Mouse (Mus musculus): Measurements from ENCODE around the gene Gm12248. TPM values are rescaled to one million over a fixed set of nuclear protein-coding genes. Genes with fewer than 3 reads are reported as not detected.
"Not testable (repeated sequence)": the region's sequence is repeated elsewhere in the genome, so short reads cannot be mapped to it uniquely, and the experiment has no call there.

Gm12248 gene
- total RNA-seq, 2 experiments from 2014 or later = not detected

GRCm38 (mm10) chr11:58102581-58103343 lies 9.8 kb upstream of the Gm12248 start:
- DNase-seq = no peak

GRCm38 (mm10) chr11:58102146-58102545 lies 9.2 kb upstream of the Gm12248 start:
- no peak for DNase-seq

DNA sequence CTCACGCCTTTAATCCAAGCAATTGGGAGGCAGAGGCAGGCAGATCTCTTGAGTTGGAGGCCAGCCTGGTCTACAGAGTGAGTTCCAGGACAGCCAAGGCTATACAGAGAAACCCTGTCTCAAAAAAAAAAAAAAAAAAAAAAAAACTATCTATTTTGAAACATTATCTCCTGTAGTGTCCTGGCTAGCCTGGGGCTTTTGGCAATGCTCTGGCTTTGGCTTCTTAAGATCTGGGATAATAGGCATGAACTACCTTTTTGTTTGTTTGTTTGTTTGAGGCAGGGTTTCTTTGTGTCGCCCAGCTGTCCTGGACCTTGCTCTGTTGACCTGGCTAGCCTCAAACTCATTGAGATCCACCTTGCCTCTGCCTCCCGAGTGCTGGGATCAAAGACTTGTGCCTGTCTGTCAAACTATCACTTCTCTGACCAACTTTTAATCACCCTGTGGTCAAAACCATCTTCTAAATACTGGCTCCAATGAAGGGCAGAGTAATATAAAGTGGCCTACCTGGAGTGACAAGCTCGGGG lies 8.3 kb upstream of the Gm12248 start:
- DNase-seq = no peak

GRCm38 (mm10) chr11:58100006-58100405 lies 7.1 kb upstream of the Gm12248 start:
- no peak for DNase-seq

DNA sequence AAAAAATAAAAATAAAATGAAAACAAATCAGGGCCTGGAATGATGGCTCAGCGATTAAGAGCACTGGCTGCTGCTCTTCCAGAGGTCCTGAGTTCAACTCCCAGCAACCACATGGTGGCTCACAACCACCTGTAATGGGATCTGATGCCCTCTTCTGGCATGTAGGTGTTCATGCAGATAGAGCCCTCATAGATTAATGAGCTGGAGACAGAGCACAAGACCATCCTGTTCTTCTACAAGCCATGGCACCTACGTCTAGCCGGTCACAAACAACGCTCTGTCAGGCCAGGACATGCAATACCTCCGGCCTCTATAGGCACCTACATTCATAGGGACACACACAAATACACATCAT lies 5.4 kb upstream of the Gm12248 start:
- not testable (repeated sequence) for DNase-seq

DNA sequence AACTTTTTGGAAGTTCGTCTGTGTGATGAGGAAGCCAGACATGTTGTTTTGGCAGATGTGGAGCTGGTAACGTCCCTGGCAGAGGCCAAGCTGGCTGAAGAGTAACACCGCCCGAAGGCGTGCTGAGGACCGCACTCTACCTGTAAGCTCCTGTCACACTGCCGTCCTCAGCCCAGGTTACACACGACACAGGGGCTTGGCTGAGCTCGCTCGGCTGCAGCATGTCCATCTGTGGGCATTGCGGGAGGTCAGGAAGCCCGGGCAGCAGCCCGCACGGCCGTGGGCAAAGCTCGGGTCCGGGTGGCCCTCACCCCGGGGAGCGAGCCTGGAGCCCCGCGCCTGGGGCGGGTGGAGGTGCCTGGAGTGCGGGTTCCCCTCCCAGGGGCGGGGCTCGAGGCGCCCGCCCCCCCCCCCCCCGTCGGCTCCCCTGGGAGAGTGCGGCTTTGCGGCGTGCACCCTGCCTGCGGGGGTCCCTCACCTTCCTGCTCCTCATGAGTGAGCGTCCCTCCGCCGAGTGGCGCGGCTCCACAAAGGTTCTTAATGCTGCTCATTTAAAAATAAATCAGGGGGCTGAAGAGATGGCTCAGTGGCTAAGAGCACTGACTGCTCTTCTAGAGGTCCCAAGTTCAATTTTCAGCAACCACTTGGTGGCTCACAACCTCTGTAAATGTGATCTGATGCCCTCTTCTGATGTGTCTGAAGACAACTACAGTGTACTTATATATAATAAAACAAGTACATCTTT lies 4.9 kb upstream of the Gm12248 start:
- peak; percentile 26 for DNase-seq

GRCm38 (mm10) chr11:58096821-58097620 lies 4.1 kb upstream of the Gm12248 start:
- DNase-seq = peak; percentile 34

DNA sequence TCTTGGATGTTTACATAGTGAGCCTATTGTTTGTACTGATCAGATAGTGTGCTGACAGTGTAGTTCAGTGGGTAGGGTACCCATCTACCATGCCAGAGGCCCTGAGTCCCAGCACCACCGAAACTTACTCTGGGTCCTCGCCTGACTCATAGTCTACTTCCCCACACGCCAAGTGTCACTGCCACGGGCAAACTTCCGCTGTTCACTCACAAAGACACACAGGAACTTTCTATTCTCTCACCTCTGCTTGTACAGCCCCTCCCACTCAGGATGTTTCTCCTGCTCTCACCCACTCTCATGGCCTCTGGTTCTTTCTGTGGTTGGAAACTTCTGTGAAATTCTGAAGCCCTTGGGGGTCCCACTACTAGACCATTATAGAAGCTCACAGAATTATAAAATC lies 3.2 kb upstream of the Gm12248 start:
- DNase-seq = no peak

DNA sequence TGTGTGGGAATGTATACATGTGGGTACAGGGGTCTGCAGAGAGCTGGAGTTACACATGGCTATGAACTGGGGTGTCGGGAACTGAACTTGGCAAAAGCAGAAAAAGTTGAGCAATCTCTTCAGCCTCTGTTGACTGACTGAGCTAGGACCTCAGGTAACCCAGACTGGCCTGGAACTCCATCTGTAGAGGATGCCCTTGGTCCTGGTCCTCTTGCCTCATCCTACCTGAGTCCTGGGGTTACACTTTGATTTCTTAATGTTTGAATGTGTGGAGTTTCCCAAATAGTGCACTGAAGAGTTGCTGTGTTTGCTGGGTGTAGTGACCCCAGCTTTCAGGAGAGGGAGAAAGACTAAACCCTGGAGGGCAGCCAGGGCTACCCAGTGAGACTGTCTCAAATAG lies 2.6 kb upstream of the Gm12248 start:
- no peak for DNase-seq

- DNase-seq = no peak
These were observed 1.8 kb upstream of the Gm12248 start for GRCm38 (mm10) chr11:58094766-58095165.

- no peak for DNase-seq
These were observed 393 bp downstream of the Gm12248 start for GRCm38 (mm10) chr11:58092541-58092940.

- DNase-seq = no peak
These were observed 11.2 kb downstream of the Gm12248 start for GRCm38 (mm10) chr11:58081716-58082115.

DNA sequence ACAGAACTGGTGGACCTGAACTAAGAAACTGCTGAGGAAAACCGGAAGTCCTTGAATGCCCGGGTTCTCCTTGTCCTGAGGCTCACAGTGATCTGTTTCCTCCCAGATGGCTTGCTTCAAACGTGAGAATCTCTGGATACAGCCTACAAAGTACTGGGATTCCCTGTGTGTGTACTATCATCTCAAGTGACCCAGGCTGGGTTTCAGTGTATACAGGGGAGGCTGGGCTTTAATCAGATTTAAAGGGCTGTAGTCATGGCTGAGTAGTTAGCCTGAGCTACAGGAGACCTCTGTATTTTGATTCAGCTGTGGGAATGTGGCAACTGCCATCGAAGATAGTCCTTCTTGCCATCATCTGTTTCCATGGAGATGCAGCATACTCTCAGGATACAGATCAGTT lies 15.7 kb downstream of the Gm12248 start:
- DNase-seq = no peak

DNA sequence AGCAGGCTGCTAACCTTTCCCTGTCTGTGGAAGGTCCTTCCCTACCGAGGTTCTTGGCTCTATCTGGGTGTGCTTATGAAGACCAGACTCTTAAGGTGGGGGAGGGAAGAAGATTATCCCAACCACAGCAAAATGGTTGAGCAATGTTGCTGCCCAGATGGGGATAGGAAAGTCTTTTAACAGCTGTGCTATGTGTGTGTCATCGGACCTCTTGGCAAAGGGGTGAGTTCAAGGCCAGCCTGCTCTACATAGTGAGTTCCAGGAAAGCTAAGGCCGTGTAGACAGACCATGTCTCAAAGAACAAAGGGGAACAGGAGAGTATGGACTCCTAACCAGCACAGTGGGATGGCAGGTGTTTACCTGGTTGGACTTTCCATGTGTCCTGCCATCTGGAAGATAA lies 20.0 kb downstream of the Gm12248 start:
- no peak for DNase-seq

GRCm38 (mm10) chr11:58065025-58065424 lies 27.9 kb downstream of the Gm12248 start:
- DNase-seq = no peak

DNA sequence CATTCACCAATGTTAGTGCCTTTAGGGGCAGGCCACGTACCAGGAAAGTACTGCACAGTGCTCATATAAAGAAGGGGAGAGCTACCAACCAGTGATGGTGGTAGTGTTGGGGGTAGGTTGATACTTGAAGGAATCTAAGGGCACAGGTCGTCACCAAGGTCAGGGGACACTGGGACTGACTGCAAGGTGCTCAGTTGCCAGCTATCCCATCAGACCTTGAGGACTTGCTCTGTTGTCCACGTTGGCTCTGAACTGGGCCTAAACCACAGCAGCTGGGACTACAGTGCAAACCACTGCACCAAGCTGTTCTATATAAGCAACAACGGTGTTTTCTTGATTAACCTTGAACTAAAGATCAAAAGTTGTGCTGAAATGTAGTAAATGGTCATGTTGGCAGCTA lies 30.3 kb downstream of the Gm12248 start:
- DNase-seq = no peak

- DNase-seq = not testable (repeated sequence)
These were observed 31.7 kb downstream of the Gm12248 start for GRCm38 (mm10) chr11:58061218-58061617.

GRCm38 (mm10) chr11:58059752-58060151 lies 33.2 kb downstream of the Gm12248 start:
- peak; percentile 52 for DNase-seq

DNA sequence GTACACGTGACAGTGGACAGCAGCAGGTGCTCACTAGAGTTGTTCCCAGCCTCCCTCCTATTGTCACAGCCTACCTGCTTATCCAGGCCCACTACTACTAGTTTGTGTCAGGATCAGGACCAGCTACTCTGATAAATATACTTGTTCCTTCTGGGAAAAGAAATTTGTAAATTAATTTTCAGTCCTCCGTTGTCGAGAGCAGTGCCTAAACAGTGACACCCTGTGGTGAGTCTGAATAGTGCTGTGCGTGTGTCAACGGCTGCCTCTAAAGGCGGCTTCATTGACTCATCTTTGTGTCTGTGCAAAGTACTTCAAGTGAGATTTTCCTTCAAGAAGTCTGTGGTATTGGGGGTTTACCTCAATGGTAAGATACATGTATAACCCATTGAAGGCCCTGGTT lies 35.5 kb downstream of the Gm12248 start:
- DNase-seq = peak; percentile 68

DNA sequence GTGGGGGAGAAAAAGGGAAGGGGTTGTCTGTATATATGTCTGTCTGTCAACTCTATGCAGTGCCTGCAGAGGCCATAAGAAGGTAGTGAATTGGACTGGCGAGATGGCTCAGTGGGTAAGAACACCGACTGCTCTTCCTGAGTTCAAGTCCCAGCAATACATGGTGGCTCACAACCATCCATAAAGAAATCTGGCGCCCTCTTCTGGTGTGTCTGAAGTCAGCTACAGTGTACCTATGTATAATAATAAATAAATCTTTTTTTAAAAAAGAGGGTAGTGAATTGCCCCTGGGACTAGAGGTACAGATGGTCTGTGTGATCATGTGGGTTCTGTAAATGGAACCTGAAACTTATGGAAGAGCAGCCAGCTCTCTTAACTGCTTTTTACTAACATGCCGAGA lies 46.5 kb downstream of the Gm12248 start:
- no peak for DNase-seq

DNA sequence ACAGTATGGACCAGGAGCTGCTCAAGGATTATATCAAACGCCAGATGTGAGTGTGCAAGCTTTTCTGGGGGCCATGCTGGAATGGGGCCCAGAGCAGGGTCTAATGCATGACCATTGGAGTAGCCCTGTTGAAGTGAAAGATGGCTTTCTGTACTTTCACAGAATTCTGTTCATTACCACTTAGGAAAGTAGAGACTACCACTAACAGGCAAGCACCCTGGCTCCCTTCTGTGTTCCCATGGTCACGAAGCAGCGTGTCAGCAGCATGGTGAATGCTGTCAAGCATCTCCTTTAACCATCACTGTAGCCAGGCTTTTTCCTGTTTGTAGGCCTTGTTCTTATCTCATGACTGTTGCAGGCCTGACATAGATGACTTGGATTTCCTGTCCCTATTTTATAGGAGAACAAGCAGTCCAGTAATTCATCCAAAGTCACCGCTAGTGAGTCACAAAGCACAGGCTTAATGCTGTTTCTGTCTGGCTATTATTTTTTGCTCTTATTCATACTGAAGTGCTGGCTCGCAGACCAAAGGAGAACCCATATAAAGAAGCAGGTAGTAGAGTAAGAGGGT lies 50.0 kb downstream of the Gm12248 start:
- no peak for DNase-seq

GRCm38 (mm10) chr11:58039027-58039426 lies 53.9 kb downstream of the Gm12248 start:
- no peak for DNase-seq
